Mouse (Mus musculus) midbrain, embryonic 13.5 days (tissue): ENCODE measurements at regions not wholly inside any gene's neighbourhood (a gene's known extent, or its start where the extent isn't known, plus 50 kb on each side); places are given as distances from the start of the nearest gene placed in this dataset.

ENCODE experiments used
- ATAC-seq: fragments of 200-750 bp; cut with Nextera tagmentation; 2 replicates; pipeline ENCODE4 v1.8.0; 2017; ENCODE audit warnings: mild to moderate bottlenecking, moderate TSS enrichment, moderate library complexity
- H3K27ac ChIP-seq: fragments of 300-500 bp; sonication (generic); 2 replicates; pipeline ENCODE4 v1.5.1; 2015; ENCODE audit warnings: inconsistent platforms, mild to moderate bottlenecking, moderate library complexity
- H3K27me3 ChIP-seq: fragments of 300-500 bp; sonication (generic); 2 replicates; pipeline ENCODE4 v1.6.1; 2015; ENCODE audit warnings: mild to moderate bottlenecking, inconsistent platforms
- H3K36me3 ChIP-seq: fragments of 300-500 bp; sonication (generic); 2 replicates; pipeline ENCODE4 v1.6.1; 2015; ENCODE audit warnings: mild to moderate bottlenecking, inconsistent platforms
- H3K4me1 ChIP-seq: fragments of 300-500 bp; sonication (generic); replicated peaks from 2 replicates; pipeline ENCODE4 v1.6.1; 2015; ENCODE audit warnings: inconsistent platforms
- H3K4me2 ChIP-seq: fragments of 300-500 bp; sonication (generic); replicated peaks from 2 replicates; pipeline ENCODE4 v1.6.1; 2015; ENCODE audit warnings: moderate library complexity, mild to moderate bottlenecking, inconsistent platforms
- H3K4me3 ChIP-seq: fragments of 300-500 bp; sonication (generic); replicated peaks from 2 replicates; pipeline ENCODE4 v1.5.1; 2015; ENCODE audit warnings: mild to moderate bottlenecking, inconsistent platforms
- H3K9ac ChIP-seq: fragments of 300-500 bp; sonication (generic); replicated peaks from 2 replicates; pipeline ENCODE4 v1.6.1; 2015; ENCODE audit warnings: mild to moderate bottlenecking, inconsistent platforms
- H3K9me3 ChIP-seq: fragments of 300-500 bp; sonication (generic); 2 replicates; pipeline ENCODE4 v1.6.1; 2016; ENCODE audit warnings: mild to moderate bottlenecking, inconsistent platforms
- WGBS: fragments of 180-500 bp; shearing (Covaris S2); methylation state at CpG from one replicate; pipeline ENCODE4 v1.1.7; 2015; 5-methylcytosine and 5-hydroxymethylcytosine counted together

- Histone ChIP-seq H3K27me3 (no peaks in the 10 kb centered on the region), H3K36me3 (no peaks in the 10 kb centered on the region), H3K4me2 (no peak overlapping the region), H3K4me3 (no peak overlapping the region), H3K9ac (no peak overlapping the region), H3K4me1 (no peaks in the 10 kb centered on the region), H3K9me3 (no peaks in the 10 kb centered on the region), H3K27ac (no peak overlapping the region)
- no peak for ATAC-seq
Measured at GRCm38 (mm10) chr17:76002836-76003235, 451.1 kb upstream of the Fam98a start.

DNA sequence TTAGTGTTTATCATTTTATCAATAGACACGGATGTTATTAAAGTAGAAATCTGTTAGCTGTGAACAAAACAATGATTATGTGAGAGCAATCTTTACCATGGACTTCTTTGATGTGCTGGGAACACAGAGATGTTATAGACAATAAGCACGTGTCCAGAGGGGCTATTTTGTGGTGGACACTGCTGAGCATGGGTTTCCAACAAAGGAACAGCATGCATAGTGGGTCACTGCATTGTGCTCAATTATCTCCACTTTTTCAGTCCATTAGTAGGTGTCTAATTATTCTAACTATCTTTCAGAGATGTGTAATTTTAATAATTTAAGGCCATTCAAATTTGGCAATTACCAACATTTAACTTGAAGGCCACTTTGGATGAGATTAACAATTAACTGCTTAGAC lies 409.6 kb upstream of the Fam98a start:
- no peak for ATAC-seq
- H3K9me3 ChIP-seq = no peaks in the 10 kb centered on the region
- WGBS = 51% methylated on average over 2 of the region's 2 CpGs

DNA sequence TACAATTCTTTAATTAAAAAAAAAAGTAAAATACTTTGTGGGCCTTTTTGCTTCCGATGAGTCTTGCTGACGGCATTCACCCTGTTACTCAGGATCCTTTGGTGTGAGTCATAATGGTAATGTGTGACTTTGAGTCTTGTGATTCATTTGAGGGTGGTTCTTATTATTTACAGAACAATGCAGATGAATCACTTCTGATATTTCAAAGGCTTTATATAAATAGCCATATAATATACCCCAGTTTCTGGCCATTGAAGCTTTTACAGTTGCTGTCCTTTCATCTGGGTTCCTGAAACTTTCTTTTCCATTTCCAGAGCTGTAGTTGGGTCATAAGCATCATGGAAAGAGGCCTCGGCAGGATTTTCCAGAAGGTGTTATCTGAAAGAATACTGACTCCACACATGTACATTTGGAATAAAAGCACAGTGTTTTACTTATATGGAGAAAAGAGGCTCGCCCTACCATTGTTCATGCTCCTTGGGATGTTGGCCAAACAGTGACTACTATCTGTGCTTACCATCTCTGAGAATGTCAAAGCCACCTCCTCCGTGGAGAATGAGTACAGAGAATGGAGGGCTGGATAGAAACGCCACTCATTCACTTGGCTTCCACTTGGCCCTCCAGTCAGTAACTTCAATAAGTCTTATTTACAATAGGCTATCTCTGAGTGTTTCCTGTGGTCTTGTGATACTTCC lies 385.1 kb upstream of the Fam98a start:
- no peak for ATAC-seq

More for the DNA sequence above, 409.6 kb upstream of the Fam98a start:
- Histone ChIP-seq H3K9ac (no peak overlapping the region), H3K36me3 (no peaks in the 10 kb centered on the region), H3K4me2 (no peak overlapping the region), H3K4me1 (no peaks in the 10 kb centered on the region), H3K4me3 (no peak overlapping the region), H3K27ac (no peak overlapping the region), H3K27me3 (no peaks in the 10 kb centered on the region)

DNA sequence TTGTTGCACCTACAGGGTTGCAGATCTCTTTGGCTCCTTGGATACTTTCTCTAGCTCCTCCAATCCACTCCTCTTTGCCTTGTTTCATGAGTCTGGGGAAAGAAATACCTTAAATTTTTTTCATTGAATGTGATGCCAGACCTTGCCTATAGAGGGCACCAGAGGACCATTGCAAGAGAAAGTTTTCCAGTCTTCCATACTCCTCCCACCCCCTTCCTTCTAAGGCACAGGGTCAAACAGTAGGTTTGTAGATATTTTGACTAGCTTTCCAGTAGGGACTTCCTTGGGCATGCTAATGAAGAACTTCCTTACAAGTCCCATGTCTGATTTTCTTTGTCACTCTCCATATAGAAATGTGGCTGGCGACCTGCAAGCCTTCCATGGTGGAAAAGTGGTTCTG lies 379.3 kb upstream of the Fam98a start:
- H3K4me1 ChIP-seq = no peaks in the 10 kb centered on the region
- H3K36me3 ChIP-seq = no peaks in the 10 kb centered on the region
- H3K9ac ChIP-seq = no peak overlapping the region
- 67% methylated on average over 1 of the region's 1 CpGs for WGBS
- no peak overlapping the region for H3K4me3 ChIP-seq
- no peak overlapping the region for H3K4me2 ChIP-seq
- H3K9me3 ChIP-seq = no peaks in the 10 kb centered on the region
- no peaks in the 10 kb centered on the region for H3K27me3 ChIP-seq
- H3K27ac ChIP-seq = no peak overlapping the region
- peak; percentile 71 for ATAC-seq

More for the DNA sequence above, 385.1 kb upstream of the Fam98a start:
- H3K4me3 ChIP-seq = no peak overlapping the region
- no peak overlapping the region for H3K27ac ChIP-seq
- no peaks in the 10 kb centered on the region for H3K27me3 ChIP-seq
- no peak overlapping the region for H3K9ac ChIP-seq
- 89% methylated on average over 6 of the region's 6 CpGs for WGBS
- no peaks in the 10 kb centered on the region for H3K9me3 ChIP-seq
- no peak overlapping the region for H3K4me2 ChIP-seq
- no peaks in the 10 kb centered on the region for H3K4me1 ChIP-seq
- no peaks in the 10 kb centered on the region for H3K36me3 ChIP-seq

- H3K4me2 ChIP-seq = no peak overlapping the region
- no peaks in the 10 kb centered on the region for H3K27me3 ChIP-seq
- no peaks in the 10 kb centered on the region for H3K4me1 ChIP-seq
- H3K27ac ChIP-seq = no peak overlapping the region
- WGBS = 87% methylated on average over 2 of the region's 2 CpGs
- no peak overlapping the region for H3K9ac ChIP-seq
- no peaks in the 10 kb centered on the region for H3K9me3 ChIP-seq
- H3K4me3 ChIP-seq = no peak overlapping the region
- no peaks in the 10 kb centered on the region for H3K36me3 ChIP-seq
- no peak for ATAC-seq
Measured at GRCm38 (mm10) chr17:75920240-75920639, 368.5 kb upstream of the Fam98a start.

DNA sequence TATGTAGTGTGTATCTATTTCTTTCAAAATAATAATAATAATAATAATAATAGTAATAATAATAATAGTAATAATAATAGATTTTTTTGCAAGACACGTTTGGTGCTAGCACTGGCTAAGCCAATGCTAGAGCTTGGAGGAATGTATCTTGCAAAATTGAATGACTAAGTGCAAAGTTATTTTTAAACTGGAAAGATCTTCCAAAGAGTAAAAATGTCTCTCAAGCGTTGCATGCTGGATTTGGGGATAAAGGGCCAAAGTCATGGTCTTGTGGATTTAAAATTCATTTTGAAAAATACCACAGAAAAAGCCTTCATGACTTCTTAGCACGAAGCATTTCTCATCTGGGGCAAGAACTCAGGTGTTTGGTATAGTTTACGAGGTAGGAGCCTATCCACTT lies 365.3 kb upstream of the Fam98a start:
- no peak overlapping the region for H3K27ac ChIP-seq
- H3K4me2 ChIP-seq = no peak overlapping the region
- 86% methylated on average over 4 of the region's 4 CpGs for WGBS

GRCm38 (mm10) chr17:75916590-75916989 lies 364.8 kb upstream of the Fam98a start:
- WGBS = 99% methylated on average over 2 of the region's 2 CpGs
- Histone ChIP-seq H3K9me3 (no peaks in the 10 kb centered on the region), H3K4me1 (no peaks in the 10 kb centered on the region), H3K9ac (no peak overlapping the region), H3K36me3 (no peaks in the 10 kb centered on the region), H3K27me3 (no peaks in the 10 kb centered on the region), H3K4me3 (no peak overlapping the region), H3K4me2 (no peak overlapping the region), H3K27ac (no peak overlapping the region)
- ATAC-seq = no peak

More for the DNA sequence above, 365.3 kb upstream of the Fam98a start:
- ATAC-seq = no peak
- Histone ChIP-seq H3K9me3 (no peaks in the 10 kb centered on the region), H3K36me3 (no peaks in the 10 kb centered on the region), H3K27me3 (no peaks in the 10 kb centered on the region), H3K4me1 (no peaks in the 10 kb centered on the region), H3K9ac (no peak overlapping the region), H3K4me3 (no peak overlapping the region)

DNA sequence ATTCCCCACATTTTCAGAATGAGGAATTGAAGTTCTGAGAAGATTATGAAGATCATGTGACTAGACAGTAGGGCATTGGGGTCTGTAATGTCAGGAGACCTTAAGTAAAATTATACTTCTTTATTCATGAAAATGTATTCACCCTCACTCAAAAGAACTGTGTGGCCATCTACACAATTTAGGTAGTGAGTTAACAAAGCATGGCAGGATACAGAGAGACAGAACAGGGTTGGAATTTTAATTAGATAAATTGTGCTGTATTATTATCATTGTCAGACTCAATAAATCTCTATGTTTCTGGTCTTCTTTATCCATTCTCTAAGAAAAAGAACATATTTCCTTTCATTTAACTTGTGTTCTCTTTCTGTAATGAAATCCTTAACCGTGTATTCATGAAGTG lies 363.5 kb upstream of the Fam98a start:
- Histone ChIP-seq H3K27me3 (no peaks in the 10 kb centered on the region), H3K4me3 (no peak overlapping the region), H3K9me3 (no peaks in the 10 kb centered on the region), H3K27ac (no peak overlapping the region), H3K9ac (no peak overlapping the region), H3K36me3 (no peaks in the 10 kb centered on the region), H3K4me2 (no peak overlapping the region), H3K4me1 (no peaks in the 10 kb centered on the region)
- ATAC-seq = no peak
- 86% methylated on average over 1 of the region's 1 CpGs for WGBS

DNA sequence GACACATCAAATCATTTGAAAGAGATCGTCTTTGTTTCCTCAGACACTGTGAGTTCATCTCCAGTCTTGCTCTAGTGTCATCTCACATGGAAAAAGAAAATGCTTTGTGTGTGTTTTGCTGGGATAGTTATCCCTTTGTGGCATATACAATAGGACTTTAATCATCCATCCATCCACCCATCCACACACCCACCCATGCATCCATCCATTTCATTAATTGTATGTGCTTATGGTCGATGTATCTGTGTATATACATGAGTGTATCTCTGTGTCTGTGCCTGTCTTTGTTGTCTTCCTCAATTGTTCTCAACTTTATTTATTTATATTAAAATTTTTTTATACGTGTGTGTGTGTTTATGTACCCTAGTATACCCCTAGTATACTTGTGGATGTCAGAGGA lies 355.3 kb upstream of the Fam98a start:
- Histone ChIP-seq H3K4me2 (no peak overlapping the region), H3K4me3 (no peak overlapping the region), H3K4me1 (no peaks in the 10 kb centered on the region; the same call in 1 of the 2 replicates), H3K9ac (no peak overlapping the region), H3K9me3 (no peaks in the 10 kb centered on the region), H3K27ac (no peak overlapping the region), H3K36me3 (no peaks in the 10 kb centered on the region), H3K27me3 (no peaks in the 10 kb centered on the region)
- ATAC-seq = peak; percentile 53
- 68% methylated on average over 3 of the region's 3 CpGs for WGBS

- H3K4me1 ChIP-seq = no peaks in the 10 kb centered on the region; the same call in 1 of the 2 replicates
- H3K27me3 ChIP-seq = no peaks in the 10 kb centered on the region
- WGBS = 26% methylated on average over 3 of the region's 3 CpGs
- no peak overlapping the region for H3K4me2 ChIP-seq
- ATAC-seq = peak; percentile 34
- H3K27ac ChIP-seq = no peak overlapping the region; the same call in 1 of the 2 replicates
- H3K36me3 ChIP-seq = no peaks in the 10 kb centered on the region
- H3K4me3 ChIP-seq = no peak overlapping the region
- H3K9me3 ChIP-seq = no peaks in the 10 kb centered on the region
- no peak overlapping the region for H3K9ac ChIP-seq
Measured at GRCm38 (mm10) chr17:75906643-75907042, 354.9 kb upstream of the Fam98a start.

DNA sequence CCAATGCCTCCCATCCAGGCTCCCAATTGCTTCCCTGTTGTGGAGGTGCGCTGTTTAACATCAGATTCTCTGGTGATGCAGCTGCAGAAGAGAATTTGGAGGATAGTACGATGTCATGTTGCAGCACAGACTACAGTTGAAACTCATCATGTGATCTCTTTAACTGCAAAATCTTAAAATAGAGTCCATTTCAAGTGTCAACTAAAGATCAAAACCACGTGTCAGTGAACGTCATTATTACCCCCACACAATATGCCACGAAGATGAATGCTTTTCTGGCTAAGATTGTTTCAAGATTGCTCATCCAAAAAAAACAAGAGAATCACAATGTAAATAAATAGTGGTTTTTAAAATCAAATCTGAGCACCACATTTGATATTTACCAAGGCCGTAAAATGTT lies 343.7 kb upstream of the Fam98a start:
- no peaks in the 10 kb centered on the region for H3K9me3 ChIP-seq
- WGBS = 89% methylated on average over 6 of the region's 6 CpGs
- H3K36me3 ChIP-seq = no peaks in the 10 kb centered on the region
- H3K27me3 ChIP-seq = no peaks in the 10 kb centered on the region
- H3K4me2 ChIP-seq = no peak overlapping the region
- H3K4me3 ChIP-seq = no peak overlapping the region
- H3K4me1 ChIP-seq = no peaks in the 10 kb centered on the region
- H3K27ac ChIP-seq = no peak overlapping the region
- no peak overlapping the region for H3K9ac ChIP-seq
- no peak for ATAC-seq

GRCm38 (mm10) chr17:75894934-75895333 lies 343.2 kb upstream of the Fam98a start:
- Histone ChIP-seq H3K9ac (no peak overlapping the region), H3K4me2 (no peak overlapping the region), H3K36me3 (no peaks in the 10 kb centered on the region), H3K4me1 (no peaks in the 10 kb centered on the region), H3K4me3 (no peak overlapping the region), H3K9me3 (no peaks in the 10 kb centered on the region), H3K27ac (no peak overlapping the region), H3K27me3 (no peaks in the 10 kb centered on the region)
- 92% methylated on average over 4 of the region's 4 CpGs for WGBS
- no peak for ATAC-seq

DNA sequence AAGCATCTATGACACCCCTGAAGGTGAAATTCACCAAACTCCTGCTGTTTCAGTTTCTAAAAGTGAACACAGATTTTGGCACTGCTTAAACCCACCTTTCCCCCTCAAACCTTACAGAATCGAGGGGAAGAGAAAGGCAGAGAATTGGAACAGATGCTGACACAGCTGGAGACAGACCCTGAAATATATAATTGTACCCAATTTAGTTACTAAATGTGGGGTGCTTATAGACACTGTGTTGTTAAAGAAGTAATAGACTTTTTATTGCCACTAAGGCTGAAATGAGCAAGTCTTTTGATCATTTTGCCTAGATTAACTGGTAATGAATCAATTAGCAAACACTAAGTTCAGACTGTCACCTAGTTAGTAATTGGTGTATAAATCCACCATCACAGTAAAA lies 341.8 kb upstream of the Fam98a start:
- no peaks in the 10 kb centered on the region for H3K27me3 ChIP-seq
- WGBS = 73% methylated on average over 1 of the region's 1 CpGs
- no peaks in the 10 kb centered on the region for H3K9me3 ChIP-seq
- no peaks in the 10 kb centered on the region for H3K36me3 ChIP-seq
- H3K4me3 ChIP-seq = no peak overlapping the region
- no peak overlapping the region for H3K4me2 ChIP-seq
- no peak overlapping the region for H3K27ac ChIP-seq
- H3K4me1 ChIP-seq = no peaks in the 10 kb centered on the region
- H3K9ac ChIP-seq = no peak overlapping the region
- no peak for ATAC-seq
